Comparison of ENCODE assay signal across 8 mouse cellular contexts in the genomic region with DNA sequence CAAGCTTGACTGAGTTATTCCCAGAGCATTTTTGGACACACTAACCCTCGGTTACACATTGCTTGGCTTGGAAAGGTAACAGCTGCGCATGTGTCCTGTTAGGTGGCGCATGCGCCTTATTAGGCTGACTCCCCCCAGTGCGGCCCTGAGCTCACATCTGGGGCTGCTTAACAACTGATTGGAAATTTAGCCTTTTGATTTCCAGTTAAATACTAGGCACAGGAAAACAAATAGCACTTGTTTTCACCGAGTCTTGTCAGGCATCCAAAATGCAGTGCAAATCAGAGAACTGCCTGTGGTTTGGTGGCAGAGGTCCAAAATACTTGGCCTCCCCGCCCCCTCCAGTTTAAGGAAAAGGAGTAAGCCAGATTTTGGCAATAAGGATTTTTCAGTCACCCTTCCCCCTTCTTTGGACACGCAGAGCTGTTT.
DNase-seq lines count a peak whose midpoint lies in the region; ATAC-seq and TF ChIP-seq lines count a peak whose summit lies in the region.

No protein-coding gene starts in this region.

- H3K9ac ChIP-seq in forebrain, embryonic 12.5 days = no peak overlapping the region
- 0 out of 2 replicates have a peak overlapping the region, but pooled peaks have one; percentile 64 for H3K9ac ChIP-seq in heart, embryonic 13.5 days
- no peak overlapping the region for H3K9ac ChIP-seq in kidney, embryonic 15.5 days
- H3K9ac ChIP-seq in limb, embryonic 11.5 days (ENCODE audit: low read length) = no peak overlapping the region

- no peak for DNase-seq in spleen, adult 2 months (ENCODE audit: low read depth in 1 of 2, low spot score in 2 of 2)
- no peak for DNase-seq in spleen, postnatal 4 days (ENCODE audit: low spot score in 2 of 2)
- DNase-seq in limb, embryonic 11.5 days (ENCODE audit: low spot score) = peak; percentile 79
- no peak for DNase-seq in thymus, postnatal 25 days

- H3K27ac ChIP-seq in spleen, adult 2 months (ENCODE audit: insufficient read depth, low read length) = 0 out of 2 replicates have a peak overlapping the region, but pooled peaks have one; percentile 39
- H3K27ac ChIP-seq in forebrain, embryonic 12.5 days = no peak overlapping the region; the same call in 1 of the 2 replicates
- H3K27ac ChIP-seq in heart, embryonic 13.5 days (replicated peaks) = peak overlapping the region; percentile 85
- peak overlapping the region; percentile 84 for H3K27ac ChIP-seq in kidney, embryonic 15.5 days
- H3K27ac ChIP-seq in limb, embryonic 11.5 days (replicated peaks; ENCODE audit: low read depth, low read length) = peak overlapping the region; percentile 68
- no peak overlapping the region for H3K27ac ChIP-seq in olfactory bulb, adult 2 months (ENCODE audit: insufficient read depth, low read depth, low read length)

- H3K4me3 ChIP-seq in spleen, adult 2 months (ENCODE audit: extremely low read depth, insufficient read depth, insufficient read length) = no peak overlapping the region
- H3K4me3 ChIP-seq in forebrain, embryonic 12.5 days (replicated peaks) = no peak overlapping the region
- peak overlapping the region; percentile 28 for H3K4me3 ChIP-seq in heart, embryonic 13.5 days
- no peak overlapping the region for H3K4me3 ChIP-seq in kidney, embryonic 15.5 days (replicated peaks)
- no peak overlapping the region for H3K4me3 ChIP-seq in limb, embryonic 11.5 days (ENCODE audit: low read depth, low read length)
- H3K4me3 ChIP-seq in olfactory bulb, adult 2 months (ENCODE audit: insufficient read depth, low read depth, low read length) = 0 out of 2 replicates have a peak overlapping the region, but pooled peaks have one; percentile 3

- no peaks in the 10 kb centered on the region for H3K9me3 ChIP-seq in forebrain, embryonic 12.5 days
- no peaks in the 10 kb centered on the region for H3K9me3 ChIP-seq in heart, embryonic 13.5 days
- H3K9me3 ChIP-seq in kidney, embryonic 15.5 days (replicated peaks) = no peaks in the 10 kb centered on the region
- H3K9me3 ChIP-seq in limb, embryonic 11.5 days (ENCODE audit: control insufficient read depth, low read length) = no peaks in the 10 kb centered on the region

- H3K36me3 ChIP-seq in spleen, adult 2 months (ENCODE audit: control insufficient read depth, insufficient read depth, low read length) = no peaks in the 10 kb centered on the region
- no peaks in the 10 kb centered on the region for H3K36me3 ChIP-seq in forebrain, embryonic 12.5 days (replicated peaks)
- no peaks in the 10 kb centered on the region for H3K36me3 ChIP-seq in heart, embryonic 13.5 days
- no peaks in the 10 kb centered on the region for H3K36me3 ChIP-seq in kidney, embryonic 15.5 days
- H3K36me3 ChIP-seq in limb, embryonic 11.5 days (ENCODE audit: control insufficient read depth, insufficient read depth, low read length) = no peaks in the 10 kb centered on the region

- WGBS in spleen, adult 2 months = 73% methylated on average over 8 of the region's 8 CpGs
- 40% methylated on average over 8 of the region's 8 CpGs for WGBS in forebrain, embryonic 12.5 days
- WGBS in heart, embryonic 13.5 days = 34% methylated on average over 8 of the region's 8 CpGs
- 34% methylated on average over 8 of the region's 8 CpGs for WGBS in kidney, embryonic 15.5 days
- 19% methylated on average over 8 of the region's 8 CpGs for WGBS in limb, embryonic 11.5 days
- 5% methylated on average over 8 of the region's 8 CpGs for WGBS in olfactory bulb, adult 2 months

- no peaks in the 10 kb centered on the region for H3K27me3 ChIP-seq in spleen, adult 2 months (ENCODE audit: control insufficient read depth, insufficient read depth, low read length)
- H3K27me3 ChIP-seq in forebrain, embryonic 12.5 days = peaks cover 17% of the 10 kb centered on the region
- H3K27me3 ChIP-seq in heart, embryonic 13.5 days (replicated peaks) = no peaks in the 10 kb centered on the region
- no peaks in the 10 kb centered on the region for H3K27me3 ChIP-seq in kidney, embryonic 15.5 days
- no peaks in the 10 kb centered on the region for H3K27me3 ChIP-seq in limb, embryonic 11.5 days (ENCODE audit: control insufficient read depth, insufficient read depth, low read length)

- no peak for TF ChIP-seq POLR2A in spleen, adult 2 months (IDR thresholded peaks at IDR 0.05; ENCODE audit: low read depth, low read length)
- TF ChIP-seq POLR2A in olfactory bulb, adult 2 months (IDR thresholded peaks at IDR 0.05; ENCODE audit: insufficient read depth, low read depth, low read length) = peak; percentile 2; the same call in 1 of the 2 replicates

- H3K4me2 ChIP-seq in forebrain, embryonic 12.5 days = 0 out of 2 replicates have a peak overlapping the region, but pooled peaks have one; percentile 4
- H3K4me2 ChIP-seq in heart, embryonic 13.5 days = peak overlapping the region; percentile 59
- H3K4me2 ChIP-seq in kidney, embryonic 15.5 days = peak overlapping the region; percentile 47
- H3K4me2 ChIP-seq in limb, embryonic 11.5 days (ENCODE audit: low read depth, severe bottlenecking) = 0 out of 2 replicates have a peak overlapping the region, but pooled peaks have one; percentile 20

- peak; percentile 68; the same call in 1 of the 2 replicates for ATAC-seq in forebrain, embryonic 12.5 days (ENCODE audit: low FRiP score)
- no peak for ATAC-seq in heart, embryonic 13.5 days (ENCODE audit: extremely low read depth, insufficient number of reproducible peaks, low FRiP score, low TSS enrichment)
- peak; percentile 88 for ATAC-seq in kidney, embryonic 15.5 days (replicated peaks; ENCODE audit: low FRiP score)
- ATAC-seq in limb, embryonic 11.5 days (ENCODE audit: insufficient number of reproducible peaks, low FRiP score, low TSS enrichment, low read depth) = peak; percentile 87

- H3K4me1 ChIP-seq in spleen, adult 2 months (ENCODE audit: control insufficient read depth, insufficient read depth, insufficient read length) = no peaks in the 10 kb centered on the region; the same call in 1 of the 2 replicates
- H3K4me1 ChIP-seq in forebrain, embryonic 12.5 days = peaks cover 24% of the 10 kb centered on the region
- peaks cover 61% of the 10 kb centered on the region for H3K4me1 ChIP-seq in heart, embryonic 13.5 days
- H3K4me1 ChIP-seq in kidney, embryonic 15.5 days = peaks cover 36% of the 10 kb centered on the region
- H3K4me1 ChIP-seq in limb, embryonic 11.5 days (ENCODE audit: control insufficient read depth, insufficient read depth, low read length) = peaks cover 13% of the 10 kb centered on the region
- H3K4me1 ChIP-seq in olfactory bulb, adult 2 months (ENCODE audit: control insufficient read depth, insufficient read depth, low read length) = peaks cover 11% of the 10 kb centered on the region

- TF ChIP-seq CTCF in spleen, adult 2 months (IDR thresholded peaks at IDR 0.05; ENCODE audit: extremely low read depth, insufficient read depth, insufficient read length, insufficient replicate concordance) = no peak
- TF ChIP-seq CTCF in olfactory bulb, adult 2 months (IDR thresholded peaks at IDR 0.05; ENCODE audit: insufficient read depth, low read depth, low read length) = no peak

Comparison
In these comparisons a context has a peak if more than half of its experiments do, and no peak if none do; other contexts are left out.
1. H3K27ac ChIP-seq: peak in spleen, adult 2 months (single experiment), heart, embryonic 13.5 days (single experiment), kidney, embryonic 15.5 days (single experiment) and limb, embryonic 11.5 days (single experiment); none in forebrain, embryonic 12.5 days (single experiment) and olfactory bulb, adult 2 months (single experiment).
2. H3K4me3 ChIP-seq: peak in heart, embryonic 13.5 days (single experiment) and olfactory bulb, adult 2 months (single experiment); none in spleen, adult 2 months (single experiment), forebrain, embryonic 12.5 days (single experiment), kidney, embryonic 15.5 days (single experiment) and limb, embryonic 11.5 days (single experiment).
3. H3K4me2 ChIP-seq: peak in every context shown above with its lines; median percentile 59 in heart, embryonic 13.5 days; 47 in kidney, embryonic 15.5 days; 20 in limb, embryonic 11.5 days; 4 in forebrain, embryonic 12.5 days.